Mouse (Mus musculus) kidney, adult 2 months (tissue): ENCODE results near the gene Hils1.

Source experiments
- CTCF ChIP-seq: fragments of 200-500 bp; conservative IDR thresholded peaks from 2 replicates; pipeline ENCODE4 v1.5.1; 2011; ENCODE audit warnings: low read depth, mild to moderate bottlenecking, control low read depth, low read length, moderate library complexity, mixed read lengths; ENCODE audit not compliant: insufficient read depth, insufficient read length
- POLR2A ChIP-seq: fragments of 200-500 bp; IDR thresholded peaks from one replicate; pipeline ENCODE4 v1.6.1; 2011; ENCODE audit warnings: low read depth, low read length, control low read depth

DNA sequence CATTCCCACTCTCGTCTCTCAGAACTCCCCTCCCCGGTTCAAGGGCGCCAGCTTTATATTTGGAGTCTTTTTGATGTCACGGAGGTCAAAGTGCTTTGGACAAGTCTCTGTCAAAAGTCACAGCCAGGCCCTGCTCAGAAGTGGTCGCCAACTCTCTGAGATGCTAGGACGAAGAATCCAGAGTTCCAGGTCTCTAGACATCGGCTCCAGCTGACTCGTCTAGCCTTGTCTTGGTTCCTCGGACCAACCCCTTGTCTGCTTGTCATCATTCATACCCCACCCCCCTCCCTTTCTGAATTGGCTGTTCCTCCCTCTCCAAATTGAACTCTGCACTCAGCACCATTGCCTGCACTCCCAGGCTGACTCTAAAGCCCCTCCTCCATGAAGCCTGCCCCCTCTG, 37.8 kb upstream of the Hils1 start:
- no peak for TF ChIP-seq CTCF
- no peak for TF ChIP-seq POLR2A
